Mouse (Mus musculus) liver, adult 2 months (tissue): ENCODE measurements around the gene Poc1a.

Experiments used
- CTCF ChIP-seq: fragments of 200-500 bp; IDR thresholded peaks from 2 replicates; pipeline ENCODE4 v1.5.1; 2011; ENCODE audit warnings: low read depth, low read length, control low read depth
- POLR2A ChIP-seq: fragments of 200-500 bp; IDR thresholded peaks from 2 replicates; pipeline ENCODE4 v1.6.1; 2011; ENCODE audit warnings: low read length, control low read depth; ENCODE audit not compliant: insufficient read depth; ENCODE audit errors: extremely low read depth

DNA sequence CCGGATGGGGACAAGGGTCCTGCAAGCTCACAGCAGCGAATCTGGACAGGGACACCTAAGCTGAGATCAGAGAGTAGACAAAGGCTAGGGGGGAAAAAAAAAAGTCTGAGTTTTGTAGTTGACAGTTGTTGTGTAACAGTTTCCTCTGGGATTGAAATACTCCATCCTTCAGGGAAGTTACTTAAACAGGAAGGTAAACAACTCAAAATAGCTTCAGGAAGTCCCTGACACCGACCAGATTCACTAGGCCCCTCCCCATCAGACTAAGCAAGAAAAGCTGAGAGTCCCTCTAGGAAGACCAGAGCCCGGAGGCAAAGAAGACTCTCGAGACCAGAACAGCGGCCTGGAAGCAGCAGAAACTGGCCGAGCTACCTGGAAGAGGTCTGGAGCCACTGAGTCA, 84.5 kb downstream of the Poc1a start:
- TF ChIP-seq POLR2A: no peak
- TF ChIP-seq CTCF: no peak
